Mouse (Mus musculus): ENCODE data around the gene Cd276.

GRCm38 (mm10) chr9:58500946-58501345 lies 54.3 kb downstream of the Cd276 start:
- TF ChIP-seq POLR2A (IDR thresholded peaks at IDR 0.05; ENCODE audit: borderline replicate concordance, low read depth, low read length) (no peak), CTCF (IDR thresholded peaks at IDR 0.05; ENCODE audit: low read depth, low read length) (no peak)
